Mouse (Mus musculus) central nervous system, embryonic 11.5 days (tissue): Measurements from ENCODE around the gene Hk1. TPM values are rescaled to one million over a fixed set of nuclear protein-coding genes. Genes with fewer than 3 reads are reported as not detected.

Experiments used
- polyA plus RNA-seq: library from polyadenylated mRNA; depleted of rRNA; stranded (reverse); fragments of >200 nt; gene quantifications from 2 replicates; pipeline ENCODE4 v1.2.3, GENCODE M21; 2012; rRNA removed

Hk1 gene
- polyA plus RNA-seq: 32.4 and 32.5 TPM in 2 replicates

GRCm38 (mm10) chr10:62379808-62380207 is at the start of gene Hk1:
Gene Hk1 (minus strand): TSS chr10:62379908.

GRCm38 (mm10) chr10:62422255-62422654 is 42.5 kb upstream of the Hk1 start, which contains the start of gene Hkdc1:
Gene Hkdc1 (minus strand): TSS chr10:62422491.

DNA sequence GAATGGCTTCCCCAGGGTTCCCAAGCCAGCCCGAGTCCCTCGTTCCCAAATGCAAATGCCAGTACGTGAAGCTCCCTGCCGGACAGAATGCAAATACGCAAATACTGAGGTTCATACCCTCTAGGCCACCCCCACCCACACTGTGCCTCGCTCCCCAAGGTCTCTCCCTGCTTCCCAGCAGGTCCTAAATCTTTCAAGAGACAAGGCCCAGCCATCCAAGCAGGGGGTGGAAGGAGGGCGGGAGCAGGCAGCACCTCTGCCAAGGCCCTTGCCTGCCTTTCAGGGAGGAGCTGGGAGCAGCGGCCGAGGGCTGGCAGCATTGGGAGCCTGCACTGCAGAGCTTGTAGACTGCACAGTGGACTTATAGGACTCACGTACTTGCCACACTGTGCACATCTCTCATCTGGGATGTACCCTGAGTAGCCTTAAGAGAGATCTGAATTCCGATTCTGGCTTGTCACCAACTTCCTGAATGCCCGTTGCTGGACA is 127.7 kb downstream of the Hk1 start, which contains the start of gene Tacr2:
Gene Tacr2, plus strand, starts transcription at position 439 of the 489 bp plus-strand sequence.

DNA sequence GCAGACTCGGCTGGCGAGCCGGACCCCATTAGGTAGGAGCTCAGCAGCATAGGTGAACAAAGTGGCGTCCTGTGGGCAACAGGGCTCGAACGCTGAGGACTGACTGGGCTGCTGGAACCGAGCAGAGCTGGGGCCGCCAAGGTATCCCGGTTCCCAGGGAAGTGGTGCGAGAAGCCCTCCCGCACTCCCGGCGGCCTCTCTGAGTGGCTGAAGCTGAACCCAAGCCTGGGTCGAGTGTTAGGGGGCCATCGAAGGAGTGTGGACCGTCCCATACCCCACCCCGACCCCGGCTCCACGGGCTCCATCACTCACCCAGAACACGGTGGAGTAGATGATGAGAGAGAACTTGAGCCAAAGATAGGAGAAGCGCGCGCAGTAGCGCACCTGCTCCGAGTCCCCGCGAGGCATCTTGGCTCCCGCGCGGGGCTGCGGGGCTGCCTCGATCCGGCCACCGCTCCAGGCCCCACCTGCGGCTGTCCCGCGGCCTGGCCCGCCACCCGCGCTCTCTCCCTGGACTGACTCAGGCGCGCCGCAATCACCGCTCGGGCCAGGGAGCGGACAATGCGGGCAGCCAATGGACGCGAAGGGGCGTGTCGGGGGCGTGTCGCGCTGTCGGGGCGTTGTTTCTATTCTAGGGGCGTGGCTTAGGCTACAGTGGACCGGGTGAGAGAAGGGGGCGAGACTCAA is 148.9 kb downstream of the Hk1 start, which contains the start of gene Tspan15:
Gene Tspan15, minus strand, starts transcription at position 544 of the 687 bp plus-strand sequence.

Other genes with a start within 250 kb of the Hk1 start
- 0.95 and 2.4 TPM in 2 replicates for gene Neurog3, start 246.8 kb downstream of the Hk1 start, polyA plus RNA-seq
- gene Fam241b, start 236.0 kb downstream of the Hk1 start, polyA plus RNA-seq: 11.5 and 13.4 TPM in 2 replicates
- gene Tspan15, start 148.7 kb downstream of the Hk1 start, polyA plus RNA-seq: 8.2 and 14.1 TPM in 2 replicates
- gene Tacr2, start 127.5 kb downstream of the Hk1 start, polyA plus RNA-seq: not detected in 2 replicates
- gene Hkdc1, start 42.6 kb upstream of the Hk1 start, polyA plus RNA-seq: 0.92 and 1.0 TPM in 2 replicates
- gene 4930507D05Rik, start 69.6 kb upstream of the Hk1 start, polyA plus RNA-seq: 0.55 and 0.61 TPM in 2 replicates
- 28.9 and 34.1 TPM in 2 replicates for gene Supv3l1, start 69.8 kb upstream of the Hk1 start, polyA plus RNA-seq
- 34.9 and 35.5 TPM in 2 replicates for gene Vps26a, start 106.9 kb upstream of the Hk1 start, polyA plus RNA-seq
- gene Srgn, start 147.5 kb upstream of the Hk1 start, polyA plus RNA-seq: 3.8 and 3.9 TPM in 2 replicates
- gene Kif1bp, start 198.5 kb upstream of the Hk1 start, polyA plus RNA-seq: 42.7 and 42.9 TPM in 2 replicates
- gene Ddx21, start 222.4 kb upstream of the Hk1 start, polyA plus RNA-seq: 57.9 and 77.6 TPM in 2 replicates